Mouse (Mus musculus): Measurements from ENCODE around the gene A030003K21Rik.

DNA sequence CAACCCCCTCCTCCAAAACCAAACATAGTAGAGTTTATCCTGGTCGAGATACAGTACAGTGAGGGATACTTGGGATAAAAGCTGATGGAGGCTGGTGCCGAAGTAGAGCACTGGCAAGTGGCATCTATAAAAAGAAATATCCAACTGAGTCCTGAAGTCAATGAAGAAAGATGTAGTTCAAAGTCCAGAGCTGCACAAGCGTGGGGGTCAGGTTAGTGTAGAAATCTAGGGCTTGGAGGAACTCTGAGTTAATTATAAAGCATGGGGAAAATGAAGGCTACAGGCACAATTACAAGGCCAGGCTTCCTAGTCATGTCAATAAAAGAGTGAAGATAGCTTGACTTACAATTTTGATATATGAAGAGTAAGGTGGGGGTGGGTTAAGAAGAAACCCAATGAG is 42.0 kb downstream of the A030003K21Rik start:
- no peak for TF ChIP-seq CTCF (IDR thresholded peaks at IDR 0.05; ENCODE audit: borderline replicate concordance, insufficient read depth, low read depth, low read length)
- TF ChIP-seq POLR2A (IDR thresholded peaks at IDR 0.05; ENCODE audit: borderline replicate concordance, insufficient read depth, low read length) = no peak
